Mouse (Mus musculus) forebrain, embryonic 16.5 days (tissue): ENCODE results near the gene Olfr65. TPM values are rescaled to one million over a fixed set of nuclear protein-coding genes. Genes with fewer than 3 reads are reported as not detected.

Experiments
- ATAC-seq: fragments of 200-750 bp; cut with Nextera tagmentation; 2 replicates; pipeline ENCODE4 v1.8.0; 2017; ENCODE audit warnings: mild to moderate bottlenecking, moderate library complexity
- H3K27ac ChIP-seq: fragments of 300-500 bp; sonication (generic); 2 replicates; pipeline ENCODE4 v1.5.1; 2014; ENCODE audit warnings: low read length, control low read depth
- H3K27me3 ChIP-seq: fragments of 300-500 bp; sonication (generic); replicated peaks from 2 replicates; pipeline ENCODE4 v1.6.1; 2014; ENCODE audit warnings: low read length; ENCODE audit not compliant: control insufficient read depth, insufficient read depth
- H3K36me3 ChIP-seq: fragments of 300-500 bp; sonication (generic); 2 replicates; pipeline ENCODE4 v1.6.1; 2014; ENCODE audit not compliant: control insufficient read depth, insufficient read depth
- H3K4me1 ChIP-seq: fragments of 300-500 bp; sonication (generic); replicated peaks from 2 replicates; pipeline ENCODE4 v1.6.1; 2014; ENCODE audit warnings: low read length; ENCODE audit not compliant: control insufficient read depth, insufficient read depth
- H3K4me2 ChIP-seq: fragments of 300-500 bp; sonication (generic); 2 replicates; pipeline ENCODE4 v1.6.1; 2014; ENCODE audit warnings: mild to moderate bottlenecking, low read length, control low read depth
- H3K4me3 ChIP-seq: fragments of 300-500 bp; sonication (generic); replicated peaks from 2 replicates; pipeline ENCODE4 v1.5.1; 2014; ENCODE audit warnings: mild to moderate bottlenecking, low read length, control low read depth
- H3K9ac ChIP-seq: fragments of 300-500 bp; sonication (generic); replicated peaks from 2 replicates; pipeline ENCODE4 v1.6.1; 2014; ENCODE audit warnings: low read depth, low read length, control low read depth
- H3K9me3 ChIP-seq: fragments of 300-500 bp; sonication (generic); 2 replicates; pipeline ENCODE4 v1.6.1; 2016; ENCODE audit warnings: low read length; ENCODE audit not compliant: control insufficient read depth
- WGBS: fragments of 180-500 bp; shearing (Covaris S2); extraction: QIAGEN DNeasy Blood & Tissue Kit; methylation state at CpG from one replicate; pipeline ENCODE4 v1.1.7; 2014; 5-methylcytosine and 5-hydroxymethylcytosine counted together
- polyA plus RNA-seq: library from polyadenylated mRNA; unstranded; fragments of >200 nt; fragmentation: Nextera tagmentation; extraction: Ambion mirVana; gene quantifications from 2 replicates; pipeline ENCODE4 v1.2.1, GENCODE M21; 2015

Olfr65 gene
- polyA plus RNA-seq, 1 experiment from 2014 or later: not detected

GRCm38 (mm10) chr7:103886152-103886551 lies 17.1 kb upstream of the Olfr65 start, which contains the start of gene Olfr66:
Olfr66 (minus strand) TSS chr7:103886252.
- ATAC-seq: no peak
- no peaks in the 10 kb centered on the region for H3K9me3 ChIP-seq
- no peaks in the 10 kb centered on the region for H3K27me3 ChIP-seq

GRCm38 (mm10) chr7:103894385-103894784 lies 8.9 kb upstream of the Olfr65 start, which contains the start of gene Olfr64:
Olfr64 (minus strand) TSS chr7:103894485.
- no peak within 1 kb of the TSS for H3K4me2 ChIP-seq
- H3K9ac ChIP-seq: no peak within 1 kb of the TSS
- no peaks in the 10 kb centered on the region for H3K36me3 ChIP-seq
- WGBS: 89% methylated on average over 1 of the region's 1 CpGs
- no peak within 1 kb of the TSS for H3K4me3 ChIP-seq
- no peaks in the 10 kb centered on the region for H3K9me3 ChIP-seq
- H3K4me1 ChIP-seq: no peaks in the 10 kb centered on the region
- H3K27ac ChIP-seq: no peak within 1 kb of the TSS
- no peak for ATAC-seq
- H3K27me3 ChIP-seq: no peaks in the 10 kb centered on the region

More at GRCm38 (mm10) chr7:103886152-103886551, 17.1 kb upstream of the Olfr65 start, which contains the start of gene Olfr66:
- no peak within 1 kb of the TSS for H3K27ac ChIP-seq
- H3K36me3 ChIP-seq: no peaks in the 10 kb centered on the region
- no peaks in the 10 kb centered on the region for H3K4me1 ChIP-seq
- no peak within 1 kb of the TSS for H3K9ac ChIP-seq
- H3K4me3 ChIP-seq: no peak within 1 kb of the TSS
- no peak within 1 kb of the TSS for H3K4me2 ChIP-seq

- ATAC-seq: no peak
- Histone ChIP-seq H3K4me1 (no peaks in the 10 kb centered on the region), H3K4me2 (no peak overlapping the region), H3K27ac (no peak overlapping the region), H3K9me3 (no peaks in the 10 kb centered on the region), H3K4me3 (no peak overlapping the region), H3K36me3 (no peaks in the 10 kb centered on the region), H3K9ac (no peak overlapping the region), H3K27me3 (no peaks in the 10 kb centered on the region)
- WGBS: 65% methylated on average over 3 of the region's 3 CpGs
These were observed 6.8 kb downstream of the Olfr65 start for GRCm38 (mm10) chr7:103910047-103910446.

- no peaks in the 10 kb centered on the region for H3K9me3 ChIP-seq
- H3K36me3 ChIP-seq: no peaks in the 10 kb centered on the region
- H3K4me3 ChIP-seq: no peak overlapping the region
- H3K27me3 ChIP-seq: no peaks in the 10 kb centered on the region
- no peak overlapping the region for H3K27ac ChIP-seq
- H3K4me2 ChIP-seq: no peak overlapping the region
- no peak overlapping the region for H3K9ac ChIP-seq
- no peak for ATAC-seq
- 50% methylated on average over 8 of the region's 8 CpGs for WGBS
- no peaks in the 10 kb centered on the region for H3K4me1 ChIP-seq
These were observed 9.8 kb downstream of the Olfr65 start for GRCm38 (mm10) chr7:103912969-103913511.

GRCm38 (mm10) chr7:103915338-103915737 lies 12.1 kb downstream of the Olfr65 start:
- H3K9ac ChIP-seq: no peak overlapping the region
- H3K9me3 ChIP-seq: no peaks in the 10 kb centered on the region
- no peaks in the 10 kb centered on the region for H3K4me1 ChIP-seq
- H3K27ac ChIP-seq: no peak overlapping the region
- ATAC-seq: no peak
- no peaks in the 10 kb centered on the region for H3K27me3 ChIP-seq
- H3K36me3 ChIP-seq: no peaks in the 10 kb centered on the region
- H3K4me3 ChIP-seq: no peak overlapping the region
- no peak overlapping the region for H3K4me2 ChIP-seq

GRCm38 (mm10) chr7:103928525-103928924 lies 25.2 kb downstream of the Olfr65 start, which contains the start of gene Olfr631:
Olfr631 (plus strand) TSS chr7:103928825.
- Histone ChIP-seq H3K9ac (no peak within 1 kb of the TSS), H3K27ac (no peak within 1 kb of the TSS), H3K4me3 (no peak within 1 kb of the TSS), H3K36me3 (no peaks in the 10 kb centered on the region), H3K4me2 (no peak within 1 kb of the TSS), H3K27me3 (no peaks in the 10 kb centered on the region), H3K4me1 (no peaks in the 10 kb centered on the region), H3K9me3 (no peaks in the 10 kb centered on the region)
- no peak for ATAC-seq

GRCm38 (mm10) chr7:103934264-103934663 lies 31.0 kb downstream of the Olfr65 start, which contains the start of gene Olfr632:
Olfr632 (plus strand) TSS chr7:103934347.
- Histone ChIP-seq H3K27me3 (no peaks in the 10 kb centered on the region), H3K9me3 (no peaks in the 10 kb centered on the region), H3K4me3 (no peak within 1 kb of the TSS), H3K27ac (no peak within 1 kb of the TSS), H3K36me3 (no peaks in the 10 kb centered on the region), H3K4me2 (no peak within 1 kb of the TSS), H3K4me1 (no peaks in the 10 kb centered on the region), H3K9ac (no peak within 1 kb of the TSS)
- 78% methylated on average over 2 of the region's 2 CpGs for WGBS
- no peak for ATAC-seq

GRCm38 (mm10) chr7:103942730-103943129 lies 39.4 kb downstream of the Olfr65 start:
- H3K4me3 ChIP-seq: no peak overlapping the region
- ATAC-seq: no peak
- no peak overlapping the region for H3K4me2 ChIP-seq
- WGBS: 30% methylated on average over 2 of the region's 2 CpGs
- no peaks in the 10 kb centered on the region for H3K9me3 ChIP-seq
- H3K27ac ChIP-seq: no peak overlapping the region
- no peaks in the 10 kb centered on the region for H3K27me3 ChIP-seq
- no peaks in the 10 kb centered on the region for H3K4me1 ChIP-seq
- H3K9ac ChIP-seq: no peak overlapping the region
- H3K36me3 ChIP-seq: no peaks in the 10 kb centered on the region

- Histone ChIP-seq H3K27me3 (no peaks in the 10 kb centered on the region), H3K9ac (no peak within 1 kb of the TSS), H3K27ac (no peak within 1 kb of the TSS), H3K36me3 (no peaks in the 10 kb centered on the region), H3K4me3 (no peak within 1 kb of the TSS), H3K4me1 (no peaks in the 10 kb centered on the region), H3K4me2 (no peak within 1 kb of the TSS), H3K9me3 (no peaks in the 10 kb centered on the region)
- ATAC-seq: no peak
These were observed 40.9 kb downstream of the Olfr65 start, which contains the start of gene Olfr633 for GRCm38 (mm10) chr7:103944137-103944536. Olfr633 (plus strand) TSS chr7:103944437.
